Comparison of ENCODE assay signal across 20 mouse cellular contexts in genomic region chr4:109204416-109204815, GRCm38 (mm10). TPM values are rescaled to one million over a fixed set of nuclear protein-coding genes. Genes with fewer than 3 reads are reported as not detected.
DNase-seq lines count a peak whose midpoint lies in the region; ATAC-seq and TF ChIP-seq lines count a peak whose summit lies in the region.
"Had no signal": no experiment of that assay in that cellular context is flagged by ENCODE, and none has a peak within 500 bp of the region (broad histone marks: within the 10 kb centered on the region; RNA-seq: fewer than 3 reads in every experiment).

No protein-coding gene starts in this region.

- 0 out of 2 replicates have a peak, but pooled peaks have one; percentile 7 for ATAC-seq in lung, postnatal 0 days
- no peak for ATAC-seq in forebrain, embryonic 12.5 days (ENCODE audit: low FRiP score)

- TF ChIP-seq CTCF in bone marrow macrophage, adult 2 months (IDR thresholded peaks at IDR 0.05; ENCODE audit: low read depth, low read length), result no peak
- TF ChIP-seq CTCF in lung, postnatal 0 days (IDR thresholded peaks at IDR 0.05), result no peak

- H3K9ac ChIP-seq in lung, postnatal 0 days (replicated peaks; ENCODE audit: low read depth), result no peak overlapping the region
- no peak overlapping the region for H3K9ac ChIP-seq in forebrain, embryonic 12.5 days
- H3K9ac ChIP-seq: embryonic facial prominence, embryonic 12.5 days; hindbrain, embryonic 12.5 days; kidney, embryonic 15.5 days; limb, embryonic 12.5 days had no signal

- H3K4me3 ChIP-seq in bone marrow macrophage, adult 2 months (ENCODE audit: insufficient read depth, low read length), result no peak overlapping the region
- H3K4me3 ChIP-seq in lung, postnatal 0 days (ENCODE audit: low read depth, low read length), result no peak overlapping the region
- no peak overlapping the region for H3K4me3 ChIP-seq in forebrain, embryonic 12.5 days (replicated peaks)
- H3K4me3 ChIP-seq: embryonic facial prominence, embryonic 12.5 days; forebrain, embryonic 10.5 days; hindbrain, embryonic 12.5 days; kidney, embryonic 15.5 days; limb, embryonic 12.5 days had no signal

- H3K27me3 ChIP-seq in lung, postnatal 0 days (replicated peaks; ENCODE audit: insufficient read depth, low read length), result no peaks in the 10 kb centered on the region
- no peaks in the 10 kb centered on the region for H3K27me3 ChIP-seq in forebrain, embryonic 12.5 days
- H3K27me3 ChIP-seq: CH12.LX; embryonic facial prominence, embryonic 12.5 days; hindbrain, embryonic 12.5 days; kidney, embryonic 15.5 days; limb, embryonic 12.5 days had no signal

- H3K27ac ChIP-seq in bone marrow macrophage, adult 2 months (ENCODE audit: insufficient read depth, low read depth, low read length), result peak overlapping the region; percentile 63
- peak overlapping the region; percentile 55 for H3K27ac ChIP-seq in lung, postnatal 0 days (ENCODE audit: low read length)
- no peak overlapping the region for H3K27ac ChIP-seq in forebrain, embryonic 12.5 days
- H3K27ac ChIP-seq: embryonic facial prominence, embryonic 12.5 days; forebrain, embryonic 10.5 days; hindbrain, embryonic 12.5 days; kidney, embryonic 15.5 days; limb, embryonic 12.5 days had no signal

- WGBS in lung, postnatal 0 days, result 14% methylated on average over 1 of the region's 1 CpGs
- 79% methylated on average over 1 of the region's 1 CpGs for WGBS in forebrain, embryonic 12.5 days

- peaks cover 46% of the 10 kb centered on the region for H3K4me1 ChIP-seq in bone marrow macrophage, adult 2 months (ENCODE audit: control insufficient read depth, insufficient read depth, low read length)
- peaks cover 7% of the 10 kb centered on the region; the same call in 1 of the 2 replicates for H3K4me1 ChIP-seq in lung, postnatal 0 days (ENCODE audit: insufficient read depth, low read depth, low read length)
- peaks cover 15% of the 10 kb centered on the region for H3K4me1 ChIP-seq in forebrain, embryonic 12.5 days

- H3K9me3 ChIP-seq in lung, postnatal 0 days (ENCODE audit: low read length), result no peaks in the 10 kb centered on the region
- no peaks in the 10 kb centered on the region for H3K9me3 ChIP-seq in forebrain, embryonic 12.5 days
- H3K9me3 ChIP-seq: embryonic facial prominence, embryonic 12.5 days; forebrain, embryonic 10.5 days; hindbrain, embryonic 12.5 days; kidney, embryonic 15.5 days; limb, embryonic 12.5 days had no signal

- H3K4me2 ChIP-seq in lung, postnatal 0 days (replicated peaks; ENCODE audit: low read depth, low read length), result no peak overlapping the region
- no peak overlapping the region for H3K4me2 ChIP-seq in forebrain, embryonic 12.5 days
- H3K4me2 ChIP-seq: embryonic facial prominence, embryonic 12.5 days; hindbrain, embryonic 12.5 days; kidney, embryonic 15.5 days; limb, embryonic 12.5 days had no signal

- TF ChIP-seq POLR2A in bone marrow macrophage, adult 2 months (IDR thresholded peaks at IDR 0.05; ENCODE audit: borderline replicate concordance, low read depth, low read length), result no peak

- H3K36me3 ChIP-seq in lung, postnatal 0 days (ENCODE audit: insufficient read depth, low read length), result no peaks in the 10 kb centered on the region
- no peaks in the 10 kb centered on the region for H3K36me3 ChIP-seq in forebrain, embryonic 12.5 days (replicated peaks)
- H3K36me3 ChIP-seq: embryonic facial prominence, embryonic 12.5 days; forebrain, embryonic 10.5 days; hindbrain, embryonic 12.5 days; kidney, embryonic 15.5 days; limb, embryonic 12.5 days had no signal

- peak; percentile 42 for DNase-seq in urinary bladder, postnatal 14 days (ENCODE audit: low spot score)
- no peak for DNase-seq in urinary bladder, postnatal 10 days (ENCODE audit: low spot score)
- DNase-seq in lung, postnatal 0 days (ENCODE audit: low spot score), result peak; percentile 69
- peak; percentile 76 for DNase-seq in yolk sac, embryonic 10.5 days (ENCODE audit: low spot score)
- DNase-seq in layer of hippocampus, postnatal 14 days (ENCODE audit: low spot score in 2 of 2), result no peak
- DNase-seq: adrenal gland, postnatal 14 days; cerebellum, adult 8-10 months; gastrocnemius, postnatal 14 days; heart, postnatal 10 days; midbrain, embryonic 14.5 days; thymus, adult 18-20 months had no signal

- peak; percentile 74 for TF ChIP-seq EP300 in lung, postnatal 0 days (IDR thresholded peaks at IDR 0.05)

RNA-seq across cellular contexts. Expression of gene Osbpl9, which starts 2.3 kb away (rescaled TPM):
- polyA plus RNA-seq in bone marrow macrophage, adult 2 months (2012; ENCODE audit: insufficient read depth, insufficient read length, missing spikeins), result 133 and 157 TPM in 2 replicates
- polyA plus RNA-seq in lung, postnatal 0 days (2015; fragmentation: Nextera tagmentation; extraction: Ambion mirVana), result 98.5 and 115 TPM in 2 replicates
- 10 to 100 TPM; 56.2 to 59.7 TPM for total RNA-seq in layer of hippocampus, postnatal 14 days (2021)
- polyA plus RNA-seq in forebrain, embryonic 12.5 days (2016; fragmentation: Nextera tagmentation; extraction: Ambion mirVana), result 74.6 and 74.8 TPM in 2 replicates

RNA-seq across cellular contexts. Expression of gene Calr4, which starts 29.9 kb away (rescaled TPM):
- polyA plus RNA-seq in bone marrow macrophage, adult 2 months (2012; ENCODE audit: insufficient read depth, insufficient read length, missing spikeins), result 0.34 TPM in 1 of 2 replicates, not detected in the other
- 0.27 and 0.32 TPM in 2 replicates for polyA plus RNA-seq in lung, postnatal 0 days (2015; fragmentation: Nextera tagmentation; extraction: Ambion mirVana)
- 1 to 10 TPM; 1.3 to 1.6 TPM for total RNA-seq in layer of hippocampus, postnatal 14 days (2021)
- polyA plus RNA-seq in forebrain, embryonic 12.5 days (2016; fragmentation: Nextera tagmentation; extraction: Ambion mirVana), result 0.21 TPM in 1 of 2 replicates, not detected in the other
- total RNA-seq: CH12.LX had no signal
- polyA plus RNA-seq: limb, embryonic 12.5 days; small intestine, adult 2 months had no signal

Comparison
In these comparisons a context has a peak if more than half of its experiments do, and no peak if none do; other contexts are left out.
1. DNase-seq: peak in urinary bladder, postnatal 14 days (single experiment), lung, postnatal 0 days (single experiment) and yolk sac, embryonic 10.5 days (single experiment); none in urinary bladder, postnatal 10 days (single experiment) and layer of hippocampus, postnatal 14 days (0 of 2).